Mouse (Mus musculus): ENCODE measurements around the gene Mpzl1.

The Mpzl1 gene

GRCm38 (mm10) chr1:165585389-165586104 lies 48.8 kb downstream of the Mpzl1 start:
- no peak for DNase-seq (ENCODE audit: extremely low spot score, low spot score)

- peak; percentile 88 for DNase-seq (ENCODE audit: extremely low spot score, low spot score)
These were observed 50.7 kb downstream of the Mpzl1 start for GRCm38 (mm10) chr1:165583529-165584184.

GRCm38 (mm10) chr1:165581255-165581654 lies 53.1 kb downstream of the Mpzl1 start:
- DNase-seq (ENCODE audit: extremely low spot score, low spot score) = no peak

GRCm38 (mm10) chr1:165579332-165579731 lies 55.0 kb downstream of the Mpzl1 start:
- no peak for DNase-seq (ENCODE audit: extremely low spot score, low spot score)

GRCm38 (mm10) chr1:165576459-165577112 lies 57.8 kb downstream of the Mpzl1 start:
- DNase-seq (ENCODE audit: extremely low spot score, low spot score) = no peak

GRCm38 (mm10) chr1:165576005-165576404 lies 58.3 kb downstream of the Mpzl1 start:
- no peak for DNase-seq (ENCODE audit: extremely low spot score, low spot score)

GRCm38 (mm10) chr1:165567466-165567865 lies 66.9 kb downstream of the Mpzl1 start:
- DNase-seq (ENCODE audit: extremely low spot score, low spot score) = no peak

GRCm38 (mm10) chr1:165565283-165565682 lies 69.1 kb downstream of the Mpzl1 start:
- no peak for DNase-seq (ENCODE audit: extremely low spot score, low spot score)

- no peak for DNase-seq (ENCODE audit: extremely low spot score, low spot score)
These were observed 75.3 kb downstream of the Mpzl1 start for GRCm38 (mm10) chr1:165559073-165559472.

- DNase-seq (ENCODE audit: extremely low spot score, low spot score) = no peak
These were observed 77.6 kb downstream of the Mpzl1 start for GRCm38 (mm10) chr1:165556711-165557110.
